Mouse (Mus musculus): Measurements from ENCODE around the gene Gtsf1l. TPM values are rescaled to one million over a fixed set of nuclear protein-coding genes. Genes with fewer than 3 reads are reported as not detected.
A peak's percentile ranks its signal among the peaks of the same experiment; 100 is the strongest.

Gene Gtsf1l
- polyA plus RNA-seq, 1 experiment from 2014 or later = 0.22 TPM

- Histone ChIP-seq H3K36me3 (ENCODE audit: control insufficient read depth, insufficient read depth, low read length) (peaks cover 4% of the 10 kb centered on the region; the same call in 1 of the 2 replicates), H3K9me3 (replicated peaks; ENCODE audit: control insufficient read depth, low read length) (no peaks in the 10 kb centered on the region), H3K27me3 (replicated peaks; ENCODE audit: control insufficient read depth, insufficient read depth, low read length) (no peaks in the 10 kb centered on the region), H3K4me3 (ENCODE audit: low read depth, low read length) (no peak overlapping the region), H3K9ac (ENCODE audit: low read length) (no peak overlapping the region), H3K27ac (ENCODE audit: low read depth, low read length) (no peak overlapping the region), H3K4me1 (ENCODE audit: control insufficient read depth, insufficient read depth, low read length) (peaks cover 16% of the 10 kb centered on the region), H3K4me2 (ENCODE audit: low read length) (no peak overlapping the region)
- 33% methylated on average over 4 of the region's 4 CpGs for WGBS
- no peak for DNase-seq (ENCODE audit: low spot score)
- no peak for ATAC-seq
These were observed 35.6 kb downstream of the Gtsf1l start for GRCm38 (mm10) chr2:163052101-163052500.

- Histone ChIP-seq H3K9me3 (replicated peaks; ENCODE audit: control insufficient read depth, low read length) (no peaks in the 10 kb centered on the region), H3K4me3 (ENCODE audit: low read depth, low read length) (no peak overlapping the region), H3K9ac (ENCODE audit: low read length) (no peak overlapping the region), H3K4me1 (ENCODE audit: control insufficient read depth, insufficient read depth, low read length) (peaks cover 16% of the 10 kb centered on the region), H3K36me3 (ENCODE audit: control insufficient read depth, insufficient read depth, low read length) (peaks cover 7% of the 10 kb centered on the region; the same call in 1 of the 2 replicates), H3K27me3 (replicated peaks; ENCODE audit: control insufficient read depth, insufficient read depth, low read length) (no peaks in the 10 kb centered on the region), H3K27ac (ENCODE audit: low read depth, low read length) (no peak overlapping the region), H3K4me2 (ENCODE audit: low read length) (no peak overlapping the region)
- WGBS = 57% methylated on average over 1 of the region's 1 CpGs
- no peak for ATAC-seq
- DNase-seq (ENCODE audit: low spot score) = no peak
These were observed 36.0 kb downstream of the Gtsf1l start for GRCm38 (mm10) chr2:163051691-163052090.

GRCm38 (mm10) chr2:163049116-163049515 lies 38.5 kb downstream of the Gtsf1l start:
- Histone ChIP-seq H3K27me3 (replicated peaks; ENCODE audit: control insufficient read depth, insufficient read depth, low read length) (no peaks in the 10 kb centered on the region), H3K36me3 (ENCODE audit: control insufficient read depth, insufficient read depth, low read length) (peaks cover 27% of the 10 kb centered on the region), H3K9ac (ENCODE audit: low read length) (no peak overlapping the region), H3K27ac (ENCODE audit: low read depth, low read length) (no peak overlapping the region), H3K9me3 (replicated peaks; ENCODE audit: control insufficient read depth, low read length) (no peaks in the 10 kb centered on the region), H3K4me1 (ENCODE audit: control insufficient read depth, insufficient read depth, low read length) (peaks cover 3% of the 10 kb centered on the region; the same call in 1 of the 2 replicates), H3K4me2 (ENCODE audit: low read length) (no peak overlapping the region), H3K4me3 (ENCODE audit: low read depth, low read length) (no peak overlapping the region)
- DNase-seq (ENCODE audit: low spot score) = no peak
- WGBS = 94% methylated on average over 2 of the region's 2 CpGs
- ATAC-seq = no peak

DNA sequence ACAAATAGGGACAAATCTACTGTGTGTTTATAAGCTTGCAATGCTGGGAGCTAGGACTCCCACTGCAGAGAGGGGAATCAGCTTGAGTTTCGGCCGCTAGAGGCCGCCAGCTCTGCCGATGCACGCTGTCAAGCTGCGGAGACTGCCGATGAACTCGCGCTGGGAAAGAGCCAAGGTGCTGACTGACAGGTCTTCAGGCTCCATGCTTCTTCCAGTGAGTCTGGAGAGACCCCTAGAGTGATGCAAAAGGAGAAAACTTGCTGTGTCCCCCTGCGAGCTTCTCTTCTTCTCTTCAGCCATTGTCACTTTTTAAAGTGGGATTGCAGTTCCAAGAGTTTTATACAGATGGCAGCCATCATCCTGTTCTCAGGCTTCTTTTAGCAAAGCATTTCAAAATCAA lies 39.5 kb downstream of the Gtsf1l start:
- 3% methylated on average over 10 of the region's 10 CpGs for WGBS
- H3K4me3 ChIP-seq (ENCODE audit: low read depth, low read length) = no peak overlapping the region
- H3K9me3 ChIP-seq (replicated peaks; ENCODE audit: control insufficient read depth, low read length) = no peaks in the 10 kb centered on the region
- H3K4me1 ChIP-seq (ENCODE audit: control insufficient read depth, insufficient read depth, low read length) = no peaks in the 10 kb centered on the region
- DNase-seq (ENCODE audit: low spot score) (peak; percentile 90), ATAC-seq (peak; percentile 50; the same call in 1 of the 2 replicates)
- H3K27me3 ChIP-seq (replicated peaks; ENCODE audit: control insufficient read depth, insufficient read depth, low read length) = no peaks in the 10 kb centered on the region
- no peak overlapping the region for H3K27ac ChIP-seq (ENCODE audit: low read depth, low read length)
- peaks cover 36% of the 10 kb centered on the region for H3K36me3 ChIP-seq (ENCODE audit: control insufficient read depth, insufficient read depth, low read length)
- H3K4me2 ChIP-seq (ENCODE audit: low read length) = peak overlapping the region; percentile 36
- no peak overlapping the region for H3K9ac ChIP-seq (ENCODE audit: low read length)

DNA sequence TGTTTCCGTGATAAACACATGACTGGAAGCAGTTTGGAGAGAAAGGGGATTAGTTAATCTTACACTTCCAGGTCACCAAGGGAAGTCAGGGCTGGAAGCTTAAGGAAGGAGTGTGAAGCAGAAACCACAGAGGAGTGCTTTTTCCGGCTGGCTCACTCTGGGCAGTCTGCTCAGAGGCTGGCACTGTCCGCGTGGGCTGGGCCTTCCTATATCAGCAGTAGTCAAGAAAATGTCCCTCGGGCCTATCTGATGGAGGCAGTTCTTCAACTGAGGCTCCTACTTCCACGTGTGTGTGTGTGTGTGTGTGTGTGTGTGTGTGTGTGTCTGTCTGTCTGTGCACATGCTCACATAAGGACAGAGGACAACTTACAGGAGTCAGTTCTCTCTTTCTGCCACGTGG lies 47.7 kb downstream of the Gtsf1l start:
- no peak for ATAC-seq
- no peak overlapping the region for H3K4me3 ChIP-seq (ENCODE audit: low read depth, low read length)
- no peaks in the 10 kb centered on the region for H3K4me1 ChIP-seq (ENCODE audit: control insufficient read depth, insufficient read depth, low read length)
- H3K9ac ChIP-seq (ENCODE audit: low read length) = no peak overlapping the region
- H3K9me3 ChIP-seq (replicated peaks; ENCODE audit: control insufficient read depth, low read length) = no peaks in the 10 kb centered on the region
- DNase-seq (ENCODE audit: low spot score) = no peak
- no peak overlapping the region for H3K27ac ChIP-seq (ENCODE audit: low read depth, low read length)
- no peak overlapping the region for H3K4me2 ChIP-seq (ENCODE audit: low read length)
- H3K36me3 ChIP-seq (ENCODE audit: control insufficient read depth, insufficient read depth, low read length) = peaks cover 89% of the 10 kb centered on the region
- H3K27me3 ChIP-seq (replicated peaks; ENCODE audit: control insufficient read depth, insufficient read depth, low read length) = no peaks in the 10 kb centered on the region
- 89% methylated on average over 7 of the region's 7 CpGs for WGBS

Small RNA genes within 50 kb of the gene (microRNA-seq; reads per million reads assigned to microRNA genes)
- gene Gm22174 = not detected
- gene Mir7003 = not detected

Other genes with a start within 250 kb of the Gtsf1l start
- 149 and 173 TPM in 2 replicates for gene Srsf6, start 156.3 kb downstream of the Gtsf1l start, polyA plus RNA-seq (2014; fragmentation: Nextera tagmentation; extraction: Ambion mirVana)
- gene L3mbtl1, start 144.4 kb downstream of the Gtsf1l start, polyA plus RNA-seq (2014; fragmentation: Nextera tagmentation; extraction: Ambion mirVana) = 0.11 and 0.70 TPM in 2 replicates
- gene Sgk2, start 100.5 kb downstream of the Gtsf1l start, polyA plus RNA-seq (2014; fragmentation: Nextera tagmentation; extraction: Ambion mirVana) = not detected in 2 replicates
- 39.9 and 42.6 TPM in 2 replicates for gene Ift52, start 70.5 kb downstream of the Gtsf1l start, polyA plus RNA-seq (2014; fragmentation: Nextera tagmentation; extraction: Ambion mirVana)
- gene Mybl2, start 33.2 kb downstream of the Gtsf1l start, polyA plus RNA-seq (2014; fragmentation: Nextera tagmentation; extraction: Ambion mirVana) = 8.4 and 10.5 TPM in 2 replicates
- 16.5 and 19.2 TPM in 2 replicates for gene Tox2, start 115.3 kb upstream of the Gtsf1l start, polyA plus RNA-seq (2014; fragmentation: Nextera tagmentation; extraction: Ambion mirVana)

All from forebrain, embryonic 14.5 days (tissue).